Mouse (Mus musculus) thymus, adult 2 months (tissue): ENCODE measurements around the gene Wscd1.

Source experiments
- CTCF ChIP-seq: fragments of 200-500 bp; IDR thresholded peaks from 2 replicates; pipeline ENCODE4 v1.5.1; 2012; ENCODE audit warnings: mild to moderate bottlenecking, control low read depth, low read length, moderate library complexity, borderline replicate concordance; ENCODE audit not compliant: control insufficient read depth, poor library complexity, insufficient read depth; ENCODE audit errors: extremely low read depth
- POLR2A ChIP-seq: fragments of 200-500 bp; IDR thresholded peaks from 2 replicates; pipeline ENCODE4 v1.6.1; 2012; ENCODE audit warnings: mild to moderate bottlenecking, low read length, control low read depth, moderate library complexity; ENCODE audit not compliant: control insufficient read depth, poor library complexity, insufficient read depth; ENCODE audit errors: extremely low read depth

- TF ChIP-seq CTCF (no peak), POLR2A (no peak)
These were observed 25.3 kb downstream of the Wscd1 start for GRCm38 (mm10) chr11:71775056-71775455.
